ENCODE assay signal across 9 mouse cellular contexts in genomic region chr7:4920976-4921823, GRCm38 (mm10). TPM values are rescaled to one million over a fixed set of nuclear protein-coding genes. Genes with fewer than 3 reads are reported as not detected.
DNase-seq lines count a peak whose midpoint lies in the region; ATAC-seq lines count a peak whose summit lies in the region.
"Had no signal": no experiment of that assay in that cellular context is flagged by ENCODE, and none has a peak within 500 bp of the region (broad histone marks: within the 10 kb centered on the region; RNA-seq: fewer than 3 reads in every experiment).

No protein-coding gene starts in this region.

- H3K9ac ChIP-seq in forebrain, embryonic 11.5 days (ENCODE audit: low read length): peak overlapping the region; percentile 35
- H3K9ac ChIP-seq in intestine, embryonic 15.5 days: no peak overlapping the region; the same call in 1 of the 2 replicates
- H3K9ac ChIP-seq in neural tube, embryonic 12.5 days: peak overlapping the region; percentile 17

- DNase-seq in kidney, postnatal 14 days: peak; percentile 6
- no peak for DNase-seq in kidney, adult 11 months
- DNase-seq in forebrain, embryonic 11.5 days (ENCODE audit: low spot score): peak; percentile 57
- no peak for DNase-seq in thymus, postnatal 36 days
- DNase-seq in cerebellum, postnatal 4 days (ENCODE audit: low spot score in 2 of 2): no peak
- DNase-seq in Muller cell, postnatal 12 days (ENCODE audit: inconsistent ontology term): no peak

- peaks cover 5% of the 10 kb centered on the region; the same call in 1 of the 2 replicates for H3K36me3 ChIP-seq in forebrain, embryonic 11.5 days (ENCODE audit: control insufficient read depth, insufficient read depth, low read length)
- peaks cover 28% of the 10 kb centered on the region for H3K36me3 ChIP-seq in intestine, embryonic 15.5 days
- H3K36me3 ChIP-seq in neural tube, embryonic 12.5 days: peaks cover 39% of the 10 kb centered on the region

- no peaks in the 10 kb centered on the region for H3K27me3 ChIP-seq in forebrain, embryonic 11.5 days (ENCODE audit: control insufficient read depth, insufficient read depth, low read length)
- H3K27me3 ChIP-seq in intestine, embryonic 15.5 days (replicated peaks): no peaks in the 10 kb centered on the region
- no peaks in the 10 kb centered on the region for H3K27me3 ChIP-seq in neural tube, embryonic 12.5 days (replicated peaks)
- H3K27me3 ChIP-seq: Patski had no signal

- 56% methylated on average over 23 of the region's 23 CpGs for WGBS in forebrain, embryonic 11.5 days
- WGBS in intestine, embryonic 15.5 days: 62% methylated on average over 23 of the region's 23 CpGs
- 70% methylated on average over 23 of the region's 23 CpGs for WGBS in neural tube, embryonic 12.5 days

- H3K27ac ChIP-seq in forebrain, embryonic 11.5 days (ENCODE audit: low read depth, low read length): peak overlapping the region; percentile 97
- 0 out of 2 replicates have a peak overlapping the region, but pooled peaks have one; percentile 32 for H3K27ac ChIP-seq in intestine, embryonic 15.5 days
- H3K27ac ChIP-seq in neural tube, embryonic 12.5 days: peak overlapping the region; percentile 95; the same call in 1 of the 2 replicates

- H3K4me1 ChIP-seq in forebrain, embryonic 11.5 days (replicated peaks; ENCODE audit: control insufficient read depth, insufficient read depth, low read length): peaks cover 48% of the 10 kb centered on the region
- H3K4me1 ChIP-seq in intestine, embryonic 15.5 days (replicated peaks): peaks cover 45% of the 10 kb centered on the region
- H3K4me1 ChIP-seq in neural tube, embryonic 12.5 days: peaks cover 67% of the 10 kb centered on the region

- no peak overlapping the region; the same call in 1 of the 2 replicates for H3K4me2 ChIP-seq in forebrain, embryonic 11.5 days (ENCODE audit: low read depth, low read length, severe bottlenecking)
- peak overlapping the region; percentile 17; the same call in 1 of the 2 replicates for H3K4me2 ChIP-seq in intestine, embryonic 15.5 days (replicated peaks)
- H3K4me2 ChIP-seq in neural tube, embryonic 12.5 days (replicated peaks): peak overlapping the region; percentile 83

- no peak for ATAC-seq in forebrain, embryonic 11.5 days (replicated peaks; ENCODE audit: low FRiP score)
- no peak for ATAC-seq in intestine, embryonic 15.5 days
- no peak for ATAC-seq in neural tube, embryonic 12.5 days (ENCODE audit: low FRiP score, low read depth)
- ATAC-seq: Patski had no signal

- no peak overlapping the region for H3K4me3 ChIP-seq in forebrain, embryonic 11.5 days (ENCODE audit: low read depth, low read length)
- H3K4me3 ChIP-seq in intestine, embryonic 15.5 days (replicated peaks): no peak overlapping the region
- 0 out of 2 replicates have a peak overlapping the region, but pooled peaks have one; percentile 1 for H3K4me3 ChIP-seq in neural tube, embryonic 12.5 days

- no peaks in the 10 kb centered on the region for H3K9me3 ChIP-seq in forebrain, embryonic 11.5 days (ENCODE audit: control insufficient read depth, low read length)
- no peaks in the 10 kb centered on the region for H3K9me3 ChIP-seq in intestine, embryonic 15.5 days
- no peaks in the 10 kb centered on the region for H3K9me3 ChIP-seq in neural tube, embryonic 12.5 days

RNA-seq across cellular contexts. Expression of gene Nat14, which starts 0.6 kb away (rescaled TPM):
- polyA plus RNA-seq in forebrain, embryonic 11.5 days (2014; fragmentation: Nextera tagmentation; extraction: Ambion mirVana): 10.8 and 12.6 TPM in 2 replicates
- polyA plus RNA-seq in intestine, embryonic 15.5 days (2015; fragmentation: Nextera tagmentation; extraction: Ambion mirVana): 3.0 and 3.5 TPM in 2 replicates
- 13.0 and 13.7 TPM in 2 replicates for polyA plus RNA-seq in neural tube, embryonic 12.5 days (2016; fragmentation: Nextera tagmentation; extraction: Ambion mirVana)

RNA-seq across cellular contexts. Expression of gene Ssc5d, which starts 4.4 kb away (rescaled TPM):
- 0.79 and 0.91 TPM in 2 replicates for polyA plus RNA-seq in forebrain, embryonic 11.5 days (2014; fragmentation: Nextera tagmentation; extraction: Ambion mirVana)
- polyA plus RNA-seq in intestine, embryonic 15.5 days (2015; fragmentation: Nextera tagmentation; extraction: Ambion mirVana): 2.7 and 3.5 TPM in 2 replicates
- polyA plus RNA-seq in neural tube, embryonic 12.5 days (2016; fragmentation: Nextera tagmentation; extraction: Ambion mirVana): 2.5 and 3.0 TPM in 2 replicates

RNA-seq across cellular contexts. Expression of gene Zfp628, which starts 6.2 kb away (rescaled TPM):
- 4.8 and 5.0 TPM in 2 replicates for polyA plus RNA-seq in forebrain, embryonic 11.5 days (2014; fragmentation: Nextera tagmentation; extraction: Ambion mirVana)
- 2.9 and 3.4 TPM in 2 replicates for polyA plus RNA-seq in intestine, embryonic 15.5 days (2015; fragmentation: Nextera tagmentation; extraction: Ambion mirVana)
- polyA plus RNA-seq in neural tube, embryonic 12.5 days (2016; fragmentation: Nextera tagmentation; extraction: Ambion mirVana): 4.4 and 4.5 TPM in 2 replicates

RNA-seq across cellular contexts. Expression of gene Gm36210, which starts 14.9 kb away (rescaled TPM):
- 0.56 and 0.59 TPM in 2 replicates for polyA plus RNA-seq in forebrain, embryonic 11.5 days (2014; fragmentation: Nextera tagmentation; extraction: Ambion mirVana)
- not detected in 2 replicates for polyA plus RNA-seq in intestine, embryonic 15.5 days (2015; fragmentation: Nextera tagmentation; extraction: Ambion mirVana)
- 0.29 TPM in 1 of 2 replicates, not detected in the other for polyA plus RNA-seq in neural tube, embryonic 12.5 days (2016; fragmentation: Nextera tagmentation; extraction: Ambion mirVana)
- polyA plus RNA-seq: Patski had no signal

RNA-seq across cellular contexts. Expression of gene Sbk2, which starts 43.0 kb away (rescaled TPM):
- polyA plus RNA-seq in forebrain, embryonic 11.5 days (2014; fragmentation: Nextera tagmentation; extraction: Ambion mirVana): 0.33 TPM in 1 of 2 replicates, not detected in the other
- polyA plus RNA-seq in intestine, embryonic 15.5 days (2015; fragmentation: Nextera tagmentation; extraction: Ambion mirVana): 0.23 and 0.39 TPM in 2 replicates
- polyA plus RNA-seq in neural tube, embryonic 12.5 days (2016; fragmentation: Nextera tagmentation; extraction: Ambion mirVana): 0.13 TPM in 2 replicates

Comparison
In these comparisons a context has a peak if more than half of its experiments do, and no peak if none do; other contexts are left out.
1. DNase-seq: peak in kidney, postnatal 14 days (single experiment) and forebrain, embryonic 11.5 days (single experiment); none in kidney, adult 11 months (single experiment), thymus, postnatal 36 days (0 of 2), cerebellum, postnatal 4 days (0 of 2) and Muller cell, postnatal 12 days (single experiment).
2. H3K27ac ChIP-seq: peak in every context shown above with its lines; median percentile 97 in forebrain, embryonic 11.5 days; 95 in neural tube, embryonic 12.5 days; 32 in intestine, embryonic 15.5 days.